Mouse (Mus musculus) G1E (cell line): ENCODE measurements around the gene Pmvk.

Source experiments
- CTCF ChIP-seq: IDR thresholded peaks from 2 replicates; pipeline ENCODE4 v1.5.1; 2012; ENCODE audit warnings: low read depth, low read length, inconsistent platforms, mixed read lengths
- GATA1 ChIP-seq: IDR thresholded peaks from 2 replicates; pipeline ENCODE4 v1.6.1; 2012; ENCODE audit warnings: borderline replicate concordance, low read length, inconsistent platforms, mixed read lengths
- GATA2 ChIP-seq: IDR thresholded peaks from 2 replicates; pipeline ENCODE4 v1.6.1; 2012; ENCODE audit warnings: low read depth, low read length, inconsistent platforms, borderline replicate concordance
- POLR2AphosphoS5 ChIP-seq: IDR thresholded peaks from 2 replicates; pipeline ENCODE4 v1.6.1; 2012; ENCODE audit warnings: low read depth, low read length, inconsistent platforms; ENCODE audit not compliant: insufficient replicate concordance
- TAL1 ChIP-seq: conservative IDR thresholded peaks from 2 replicates; pipeline ENCODE4 v1.6.1; 2012; ENCODE audit warnings: low read depth, low read length, inconsistent platforms, mixed read lengths

DNA sequence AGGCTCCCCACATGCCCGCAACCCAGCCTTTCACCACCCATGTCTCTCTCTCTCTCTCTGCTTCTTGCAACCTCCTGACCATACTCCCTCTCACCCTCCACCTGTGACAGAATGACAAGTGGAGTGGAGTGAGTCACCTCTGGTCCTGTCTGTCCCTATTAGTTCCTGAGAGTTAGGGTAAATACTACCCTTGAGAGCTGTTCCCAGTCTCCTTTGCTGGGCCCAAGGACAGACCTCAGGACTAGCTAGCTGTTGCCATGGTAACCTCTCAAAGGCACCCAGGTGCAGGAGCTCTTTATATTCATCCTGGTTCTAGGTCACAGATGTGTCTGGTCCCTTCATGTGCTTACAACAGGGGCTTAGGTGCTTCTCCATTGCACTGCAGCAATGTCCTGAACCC, 2.4 kb upstream of the Pmvk start:
- TF ChIP-seq CTCF, result no peak
- no peak for TF ChIP-seq GATA1
- no peak for TF ChIP-seq POLR2AphosphoS5
- no peak for TF ChIP-seq TAL1
- no peak for TF ChIP-seq GATA2
